In the genomic region with DNA sequence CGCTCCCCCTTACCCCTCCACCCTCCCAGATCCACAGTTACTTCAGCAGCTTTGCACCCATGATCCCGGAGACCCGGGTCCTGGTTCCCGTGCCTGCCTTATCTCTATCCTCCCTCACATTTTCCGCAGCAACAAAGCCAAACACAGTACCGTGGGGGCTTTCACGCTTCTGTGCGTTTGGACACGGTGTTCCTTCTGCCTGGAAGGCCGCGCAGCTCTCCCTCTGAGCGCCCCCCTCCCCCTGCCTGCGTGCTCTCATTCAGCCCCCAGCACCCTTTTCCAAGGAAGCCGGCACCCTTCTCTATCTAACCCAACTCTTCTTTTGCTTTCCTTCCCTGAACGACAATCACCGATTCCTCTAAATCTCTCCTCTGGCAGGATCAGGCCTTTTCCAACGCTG, we compare ENCODE assay signal across 8 mouse cellular contexts. TPM values are rescaled to one million over a fixed set of nuclear protein-coding genes. Genes with fewer than 3 reads are reported as not detected.
A peak's percentile ranks its signal among the peaks of the same experiment; 100 is the strongest.
DNase-seq lines count a peak whose midpoint lies in the region; ATAC-seq and TF ChIP-seq lines count a peak whose summit lies in the region.

No protein-coding gene starts in this region.

- TF ChIP-seq EP300 in liver, postnatal 0 days (IDR thresholded peaks at IDR 0.05; ENCODE audit: low read depth), result no peak

- H3K27me3 ChIP-seq in liver, adult 2 months (ENCODE audit: control insufficient read depth, insufficient read depth, low read length), result no peaks in the 10 kb centered on the region
- H3K27me3 ChIP-seq in kidney, embryonic 15.5 days, result no peaks in the 10 kb centered on the region
- H3K27me3 ChIP-seq in liver, postnatal 0 days (ENCODE audit: insufficient read depth, low read length), result no peaks in the 10 kb centered on the region

- peak overlapping the region; percentile 91 for H3K4me2 ChIP-seq in kidney, embryonic 15.5 days
- H3K4me2 ChIP-seq in liver, postnatal 0 days (ENCODE audit: low read depth, low read length), result peak overlapping the region; percentile 96

- H3K9ac ChIP-seq in liver, adult 2 months (ENCODE audit: low read depth, low read length), result peak overlapping the region; percentile 61
- peak overlapping the region; percentile 74 for H3K9ac ChIP-seq in kidney, embryonic 15.5 days
- peak overlapping the region; percentile 49 for H3K9ac ChIP-seq in liver, postnatal 0 days (replicated peaks)

- peak; percentile 72 for ATAC-seq in kidney, embryonic 15.5 days (replicated peaks; ENCODE audit: low FRiP score)
- ATAC-seq in liver, postnatal 0 days, result peak; percentile 55
- ATAC-seq in megakaryocyte-erythroid progenitor cell, adult 5-6 weeks (replicated peaks; ENCODE audit: low FRiP score, low TSS enrichment, poor library complexity, severe bottlenecking), result no peak

- H3K27ac ChIP-seq in liver, adult 2 months (replicated peaks; ENCODE audit: insufficient read depth, low read depth, low read length), result no peak overlapping the region; the same call in 1 of the 2 replicates
- H3K27ac ChIP-seq in kidney, embryonic 15.5 days, result peak overlapping the region; percentile 91
- H3K27ac ChIP-seq in liver, postnatal 0 days (ENCODE audit: low read depth), result peak overlapping the region; percentile 58

- under 1% methylated on average over 16 of the region's 17 CpGs for whole genome bisulfite sequencing in liver, adult 2 months
- WGBS in kidney, embryonic 15.5 days, result 0% methylated on average over 17 of the region's 17 CpGs
- WGBS in liver, postnatal 0 days (ENCODE audit: insufficient replicate concordance), result 2% methylated on average over 16 of the region's 17 CpGs

- no peaks in the 10 kb centered on the region for H3K36me3 ChIP-seq in liver, adult 2 months (ENCODE audit: control insufficient read depth, insufficient read depth, low read length)
- no peaks in the 10 kb centered on the region for H3K36me3 ChIP-seq in kidney, embryonic 15.5 days
- H3K36me3 ChIP-seq in liver, postnatal 0 days (replicated peaks; ENCODE audit: insufficient read depth, low read length), result no peaks in the 10 kb centered on the region

- no peak for DNase-seq in liver, adult 2 months (ENCODE audit: extremely low read depth, low read depth, low spot score)
- no peak for DNase-seq in liver
- DNase-seq in brain, embryonic 14.5 days (ENCODE audit: low read depth), result peak; percentile 73
- DNase-seq in heart, adult 8-10 months (ENCODE audit: low spot score), result peak; percentile 13
- peak; percentile 36 for DNase-seq in liver, postnatal 0 days
- peak; percentile 44 for DNase-seq in right cerebral cortex, postnatal 25 days

- peak overlapping the region; percentile 66 for H3K4me3 ChIP-seq in liver, adult 2 months (ENCODE audit: insufficient read depth, low read depth, low read length)
- H3K4me3 ChIP-seq in kidney, embryonic 15.5 days (replicated peaks), result peak overlapping the region; percentile 75
- peak overlapping the region; percentile 67 for H3K4me3 ChIP-seq in liver, postnatal 0 days (ENCODE audit: low read depth, low read length)

- no peaks in the 10 kb centered on the region for H3K9me3 ChIP-seq in kidney, embryonic 15.5 days (replicated peaks)
- no peaks in the 10 kb centered on the region for H3K9me3 ChIP-seq in liver, postnatal 0 days (ENCODE audit: low read length)

- no peak for TF ChIP-seq CTCF in liver, adult 2 months (IDR thresholded peaks at IDR 0.05; ENCODE audit: low read depth, low read length)
- TF ChIP-seq CTCF in brain, embryonic 14.5 days (IDR thresholded peaks at IDR 0.05; ENCODE audit: borderline replicate concordance, extremely low read depth, insufficient read depth, insufficient read length), result no peak
- TF ChIP-seq CTCF in liver, postnatal 0 days (IDR thresholded peaks at IDR 0.05; ENCODE audit: low read depth), result no peak

- H3K79me2 ChIP-seq in liver, adult 2 months (ENCODE audit: control insufficient read depth, insufficient read depth, low read length), result no peaks in the 10 kb centered on the region

- peaks cover 5% of the 10 kb centered on the region; the same call in 1 of the 2 replicates for H3K4me1 ChIP-seq in liver, adult 2 months (ENCODE audit: control insufficient read depth, insufficient read depth, low read length)
- peaks cover 40% of the 10 kb centered on the region for H3K4me1 ChIP-seq in kidney, embryonic 15.5 days
- peaks cover 5% of the 10 kb centered on the region for H3K4me1 ChIP-seq in liver, postnatal 0 days (ENCODE audit: insufficient read depth)

- no peak for TF ChIP-seq POLR2A in liver, adult 2 months (IDR thresholded peaks at IDR 0.05; ENCODE audit: extremely low read depth, insufficient read depth, low read length)
- no peak for TF ChIP-seq POLR2A in brain, embryonic 14.5 days (IDR thresholded peaks at IDR 0.05; ENCODE audit: borderline replicate concordance, extremely low read depth, insufficient read depth, insufficient read length, poor library complexity, severe bottlenecking)

RNA-seq across cellular contexts. Expression of gene Castor2, which starts 0.5 kb away (rescaled TPM):
- total RNA-seq in liver, adult 2 months (2014; rRNA removed), result 0.28 and 0.40 TPM in 2 replicates
- polyA plus RNA-seq in liver, adult 2 months (2012; rRNA removed), result 0.81 and 0.97 TPM in 2 replicates
- polyA plus RNA-seq in brain, embryonic 14.5 days (2012; rRNA removed), result 22.1 and 38.3 TPM in 2 replicates
- 10 to 100 TPM; 21.6 to 32.9 (median 25.9) TPM for total RNA-seq in heart, adult 8-10 months (2022)
- 10.2 and 12.8 TPM in 2 replicates for polyA plus RNA-seq in kidney, embryonic 15.5 days (2015; fragmentation: Nextera tagmentation; extraction: Ambion mirVana)
- 0.69 and 1.00 TPM in 2 replicates for polyA plus RNA-seq in liver, postnatal 0 days (2015; fragmentation: Nextera tagmentation; extraction: Ambion mirVana)
- total RNA-seq in megakaryocyte-erythroid progenitor cell, adult 5-6 weeks (2014; fragmentation: Nextera tagmentation), result 0.31 and 7.3 TPM in 2 replicates
- total RNA-seq in megakaryocyte-erythroid progenitor cell, adult 5-6 weeks (2017), result 0.53 and 1.0 TPM in 2 replicates

Comparison
In these comparisons a context has a peak if more than half of its experiments do, and no peak if none do; other contexts are left out.
1. DNase-seq: peak in brain, embryonic 14.5 days (single experiment), heart, adult 8-10 months (single experiment), liver, postnatal 0 days (single experiment) and right cerebral cortex, postnatal 25 days (single experiment); none in liver, adult 2 months (single experiment) and liver (single experiment).
2. Peak in every context shown above with its lines, with median percentiles within 50 percentile points of each other: H3K4me3 ChIP-seq and H3K9ac ChIP-seq.